Mouse (Mus musculus) stomach, postnatal 0 days (tissue): ENCODE results near the gene Dcbld1.

Source experiments
- CTCF ChIP-seq: IDR thresholded peaks from 2 replicates; pipeline ENCODE4 v1.5.1; 2016; ENCODE audit warnings: antibody characterized with exemption, low read depth, mild to moderate bottlenecking, moderate library complexity
- EP300 ChIP-seq: optimal IDR thresholded peaks from 2 replicates; pipeline ENCODE3; 2016; ENCODE audit warnings: antibody characterized with exemption

DNA sequence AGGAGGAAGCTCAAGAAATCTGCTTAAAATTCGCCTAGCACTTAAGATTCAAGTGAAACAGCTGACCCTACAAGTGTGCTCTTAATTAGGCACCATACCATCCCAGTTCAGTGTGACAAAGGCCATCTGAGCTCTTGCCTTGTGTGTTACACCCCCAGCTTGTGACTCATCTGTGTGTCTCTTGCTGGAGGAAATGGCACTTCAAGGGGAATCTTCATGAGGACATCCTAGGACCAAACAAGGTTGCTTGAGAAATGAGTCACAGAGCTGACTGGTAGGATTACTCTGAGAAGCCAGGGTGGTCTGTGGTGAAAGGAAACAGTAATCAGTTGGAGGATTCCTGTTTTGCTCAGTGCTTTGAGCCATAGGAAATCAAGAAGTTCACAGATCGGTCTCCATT is 39.6 kb downstream of the Dcbld1 start:
- TF ChIP-seq CTCF (no peak), EP300 (no peak)
